Comparison of ENCODE assay signal across 9 mouse cellular contexts in the genomic region with DNA sequence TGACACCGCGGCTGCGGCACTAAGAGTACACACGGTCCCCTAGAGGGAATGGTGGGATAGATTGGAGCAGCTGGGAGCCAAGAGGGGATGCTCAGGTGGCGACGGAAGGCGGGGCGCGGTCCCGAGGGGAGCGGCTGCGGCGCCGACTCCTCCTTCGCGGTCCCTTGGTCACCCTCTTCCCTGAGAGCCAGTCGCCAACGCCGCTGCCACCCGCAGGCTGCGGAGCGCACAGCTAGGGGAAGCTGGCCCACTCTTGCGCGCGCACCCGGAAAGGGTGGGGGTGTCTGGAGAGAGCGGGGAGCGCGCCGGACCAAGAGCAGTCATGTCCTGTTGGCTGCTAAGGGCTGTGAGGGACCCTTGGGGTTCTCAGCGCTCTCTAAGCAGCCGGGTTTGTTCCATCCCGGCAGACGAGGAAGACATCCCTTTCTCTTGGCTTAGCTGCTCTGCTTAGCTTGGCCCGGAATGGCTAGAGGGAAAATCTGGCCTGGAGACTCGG. TPM values are rescaled to one million over a fixed set of nuclear protein-coding genes. Genes with fewer than 3 reads are reported as not detected.
DNase-seq lines count a peak whose midpoint lies in the region; ATAC-seq and TF ChIP-seq lines count a peak whose summit lies in the region.
"Had no signal": no experiment of that assay in that cellular context is flagged by ENCODE, and none has a peak within 500 bp of the region (broad histone marks: within the 10 kb centered on the region; RNA-seq: fewer than 3 reads in every experiment).

No protein-coding gene starts in this region.

- TF ChIP-seq CTCF in ES-Bruce4 (IDR thresholded peaks at IDR 0.05; ENCODE audit: low read depth, low read length), result no peak
- TF ChIP-seq CTCF in forebrain, postnatal 0 days (IDR thresholded peaks at IDR 0.05; ENCODE audit: low read depth), result peak; percentile 64
- peak; percentile 60 for TF ChIP-seq CTCF in layer of hippocampus, adult 2 months (conservative IDR thresholded peaks at IDR 0.05)

- no peak for TF ChIP-seq POLR2A in ES-Bruce4 (IDR thresholded peaks at IDR 0.05; ENCODE audit: insufficient read depth, low read length)

- intact Hi-C loops in heart, postnatal 10 days (cut with DNase I), result loop anchor here (5.0 to 10.0 kb wide), 3 partner anchors 75 to 153 kb away; no protein-coding TSS in a partner anchor

- under 1% methylated on average over 36 of the region's 36 CpGs for WGBS in forebrain, postnatal 0 days
- 2% methylated on average over 36 of the region's 36 CpGs for WGBS in liver, embryonic 15.5 days (ENCODE audit: insufficient replicate concordance)

- H3K9me3 ChIP-seq in ES-Bruce4 (replicated peaks; ENCODE audit: control insufficient read depth, insufficient read depth, low read length, poor library complexity, severe bottlenecking), result no peaks in the 10 kb centered on the region
- H3K9me3 ChIP-seq in forebrain, postnatal 0 days (ENCODE audit: low read length), result no peaks in the 10 kb centered on the region
- no peaks in the 10 kb centered on the region for H3K9me3 ChIP-seq in liver, embryonic 15.5 days (replicated peaks)

- no peaks in the 10 kb centered on the region for H3K4me1 ChIP-seq in ES-Bruce4 (ENCODE audit: control insufficient read depth, insufficient read depth, low read length)
- H3K4me1 ChIP-seq in forebrain, postnatal 0 days (ENCODE audit: insufficient read depth), result peaks cover 4% of the 10 kb centered on the region; the same call in 1 of the 2 replicates
- H3K4me1 ChIP-seq in liver, embryonic 15.5 days (replicated peaks), result no peaks in the 10 kb centered on the region

- no peak overlapping the region for H3K27ac ChIP-seq in ES-Bruce4 (ENCODE audit: insufficient read depth, low read length)
- H3K27ac ChIP-seq in forebrain, postnatal 0 days (ENCODE audit: low read depth, low read length), result peak overlapping the region; percentile 84
- peak overlapping the region; percentile 90 for H3K27ac ChIP-seq in layer of hippocampus, adult 2 months
- H3K27ac ChIP-seq in liver, embryonic 15.5 days (replicated peaks), result no peak overlapping the region

- H3K36me3 ChIP-seq in ES-Bruce4 (ENCODE audit: control insufficient read depth, insufficient read depth, low read length, poor library complexity, severe bottlenecking), result no peaks in the 10 kb centered on the region
- no peaks in the 10 kb centered on the region for H3K36me3 ChIP-seq in forebrain, postnatal 0 days (ENCODE audit: insufficient read depth)
- no peaks in the 10 kb centered on the region for H3K36me3 ChIP-seq in liver, embryonic 15.5 days (replicated peaks)

- ATAC-seq in forebrain, postnatal 0 days, result peak; percentile 95
- no peak for ATAC-seq in liver, embryonic 15.5 days (ENCODE audit: insufficient read depth)

- H3K4me3 ChIP-seq in ES-Bruce4 (ENCODE audit: low read depth, low read length), result peak overlapping the region; percentile 54
- H3K4me3 ChIP-seq in forebrain, postnatal 0 days (ENCODE audit: low read depth, low read length), result peak overlapping the region; percentile 69
- peak overlapping the region; percentile 73 for H3K4me3 ChIP-seq in layer of hippocampus, adult 2 months
- peak overlapping the region; percentile 22 for H3K4me3 ChIP-seq in liver, embryonic 15.5 days (replicated peaks)

- H3K27me3 ChIP-seq in ES-Bruce4 (ENCODE audit: control insufficient read depth, insufficient read depth, low read length, poor library complexity, severe bottlenecking), result peaks cover 7% of the 10 kb centered on the region; the same call in 1 of the 2 replicates
- H3K27me3 ChIP-seq in forebrain, postnatal 0 days (ENCODE audit: insufficient read depth, low read length), result no peaks in the 10 kb centered on the region
- H3K27me3 ChIP-seq in liver, embryonic 15.5 days, result peaks cover 36% of the 10 kb centered on the region
- H3K27me3 ChIP-seq: CH12.LX had no signal

- H3K4me2 ChIP-seq in forebrain, postnatal 0 days (ENCODE audit: low read depth), result peak overlapping the region; percentile 84
- peak overlapping the region; percentile 37 for H3K4me2 ChIP-seq in liver, embryonic 15.5 days

- peak; percentile 86 to 89 for DNase-seq in cerebellum, adult 18-20 months
- DNase-seq in forebrain, postnatal 0 days, result peak; percentile 92
- DNase-seq in heart, postnatal 10 days, result peak; percentile 89 to 92
- DNase-seq in layer of hippocampus, adult 2 months (ENCODE audit: low spot score in 2 of 2), result peak; percentile 78 to 81
- DNase-seq in ovary, adult 18-20 months (ENCODE audit: low spot score), result peak; percentile 10
- peak; percentile 41 for DNase-seq in urinary bladder, postnatal 25 days (ENCODE audit: low spot score)

- H3K9ac ChIP-seq in ES-Bruce4 (ENCODE audit: low read depth, poor library complexity, severe bottlenecking), result peak overlapping the region; percentile 11; the same call in 1 of the 2 replicates
- H3K9ac ChIP-seq in forebrain, postnatal 0 days, result peak overlapping the region; percentile 72
- no peak overlapping the region for H3K9ac ChIP-seq in liver, embryonic 15.5 days

- no peak for TF ChIP-seq EP300 in ES-Bruce4 (IDR thresholded peaks at IDR 0.05; ENCODE audit: insufficient read depth, low read depth, low read length)

RNA-seq across cellular contexts. Expression of gene Galnt17, which starts 0.6 kb away (rescaled TPM):
- polyA plus RNA-seq in ES-Bruce4 (2011; ENCODE audit: insufficient read depth, insufficient read length, low read depth, missing spikeins), result 0.44 and 0.73 TPM in 2 replicates
- total RNA-seq in forebrain, postnatal 0 days (2014; rRNA removed), result 17.8 and 20.2 TPM in 2 replicates
- polyA plus RNA-seq in forebrain, postnatal 0 days (2015; fragmentation: Nextera tagmentation; extraction: Ambion mirVana), result 2.6 and 5.2 TPM in 2 replicates
- 1 to 10 TPM; 4.0 to 6.2 TPM for total RNA-seq in heart, postnatal 10 days (2021)
- 100 to 1,000 TPM; 125 to 135 TPM for total RNA-seq in layer of hippocampus, adult 2 months (2021)
- 0.08 and 0.09 TPM in 2 replicates for polyA plus RNA-seq in liver, embryonic 15.5 days (2015; fragmentation: Nextera tagmentation; extraction: Ambion mirVana)
- total RNA-seq: CH12.LX had no signal

Comparison
In these comparisons a context has a peak if more than half of its experiments do, and no peak if none do; other contexts are left out.
1. H3K27ac ChIP-seq: peak in forebrain, postnatal 0 days (single experiment) and layer of hippocampus, adult 2 months (single experiment); none in ES-Bruce4 (single experiment) and liver, embryonic 15.5 days (single experiment).
2. H3K4me3 ChIP-seq: peak in every context shown above with its lines; median percentile 73 in layer of hippocampus, adult 2 months; 69 in forebrain, postnatal 0 days; 54 in ES-Bruce4; 22 in liver, embryonic 15.5 days.
3. DNase-seq: peak in every context shown above with its lines; median percentile 92 in forebrain, postnatal 0 days; 90 in heart, postnatal 10 days; 88 in cerebellum, adult 18-20 months; 80 in layer of hippocampus, adult 2 months; 41 in urinary bladder, postnatal 25 days; 10 in ovary, adult 18-20 months.